Mouse (Mus musculus) cerebellum, adult 2 months (tissue): ENCODE data around the gene Plcb3. TPM values are rescaled to one million over a fixed set of nuclear protein-coding genes. Genes with fewer than 3 reads are reported as not detected.

Experiments
- DNase-seq, 2 experiments: peaks; one replicate each; pipeline ENCODE4 v3.0.0; 2021
- H3K27ac ChIP-seq: fragments of 200-500 bp; 2 replicates; pipeline ENCODE4 v1.5.1; 2012; ENCODE audit warnings: low read length, control low read depth, inconsistent platforms; ENCODE audit not compliant: insufficient read depth
- H3K27me3 ChIP-seq: fragments of 200-500 bp; 2 replicates; pipeline ENCODE4 v1.6.1; 2012; ENCODE audit warnings: inconsistent platforms, mild to moderate bottlenecking, low read length, moderate library complexity; ENCODE audit not compliant: control insufficient read depth, insufficient read depth
- H3K4me1 ChIP-seq: fragments of 200-500 bp; 2 replicates; pipeline ENCODE4 v1.6.1; 2011; ENCODE audit warnings: low read length; ENCODE audit not compliant: control insufficient read depth, insufficient read depth
- H3K4me3 ChIP-seq: fragments of 200-500 bp; replicated peaks from 2 replicates; pipeline ENCODE3; 2011; ENCODE audit warnings: mild to moderate bottlenecking, low read depth, low read length, control low read depth; ENCODE audit not compliant: insufficient read depth
- CTCF ChIP-seq: fragments of 200-500 bp; IDR thresholded peaks from 2 replicates; pipeline ENCODE4 v1.5.1; 2011; ENCODE audit warnings: low read depth, mild to moderate bottlenecking, control low read depth, low read length, moderate library complexity, borderline replicate concordance; ENCODE audit not compliant: insufficient read depth
- POLR2A ChIP-seq: fragments of 200-500 bp; IDR thresholded peaks from 2 replicates; pipeline ENCODE4 v1.6.1; 2011; ENCODE audit warnings: low read length, control low read depth, borderline replicate concordance; ENCODE audit not compliant: insufficient read depth
- WGBS: fragments of 180-500 bp; shearing (Covaris S2); methylation state at CpG from one replicate; pipeline ENCODE4 v1.1.7; 2018; 5-methylcytosine and 5-hydroxymethylcytosine counted together
- polyA plus RNA-seq: library from polyadenylated mRNA; depleted of rRNA; stranded (reverse); fragments of >200 nt; gene quantifications from 2 replicates; pipeline ENCODE4 v1.2.3, GENCODE M21; 2012

Plcb3 gene
- polyA plus RNA-seq, 1 experiment = 53.2 TPM

DNA sequence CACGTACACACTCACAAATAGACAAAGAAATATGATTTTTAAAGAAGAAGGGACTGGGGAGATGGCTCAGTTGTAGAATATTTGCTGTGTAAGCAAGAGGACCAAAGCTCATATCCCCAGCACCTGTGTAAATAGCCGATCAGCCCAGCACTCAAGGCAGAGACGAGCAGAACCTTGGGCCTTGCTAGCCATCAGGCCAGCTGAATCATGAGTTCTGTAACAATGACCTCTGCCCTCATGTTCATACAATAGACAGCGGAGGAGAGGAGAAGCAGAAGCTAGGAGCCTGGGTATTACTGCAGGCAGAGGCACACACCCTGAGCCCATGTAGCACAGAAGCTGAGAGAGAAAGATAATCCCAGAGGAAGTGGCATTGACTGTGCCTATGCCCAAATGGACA lies 36.2 kb upstream of the Plcb3 start:
- Histone ChIP-seq H3K4me1 (no peaks in the 10 kb centered on the region), H3K27ac (no peak overlapping the region), H3K27me3 (no peaks in the 10 kb centered on the region), H3K4me3 (no peak overlapping the region)
- 87% methylated on average over 4 of the region's 4 CpGs for WGBS
- no peak for DNase-seq
- TF ChIP-seq CTCF (no peak), POLR2A (no peak)

DNA sequence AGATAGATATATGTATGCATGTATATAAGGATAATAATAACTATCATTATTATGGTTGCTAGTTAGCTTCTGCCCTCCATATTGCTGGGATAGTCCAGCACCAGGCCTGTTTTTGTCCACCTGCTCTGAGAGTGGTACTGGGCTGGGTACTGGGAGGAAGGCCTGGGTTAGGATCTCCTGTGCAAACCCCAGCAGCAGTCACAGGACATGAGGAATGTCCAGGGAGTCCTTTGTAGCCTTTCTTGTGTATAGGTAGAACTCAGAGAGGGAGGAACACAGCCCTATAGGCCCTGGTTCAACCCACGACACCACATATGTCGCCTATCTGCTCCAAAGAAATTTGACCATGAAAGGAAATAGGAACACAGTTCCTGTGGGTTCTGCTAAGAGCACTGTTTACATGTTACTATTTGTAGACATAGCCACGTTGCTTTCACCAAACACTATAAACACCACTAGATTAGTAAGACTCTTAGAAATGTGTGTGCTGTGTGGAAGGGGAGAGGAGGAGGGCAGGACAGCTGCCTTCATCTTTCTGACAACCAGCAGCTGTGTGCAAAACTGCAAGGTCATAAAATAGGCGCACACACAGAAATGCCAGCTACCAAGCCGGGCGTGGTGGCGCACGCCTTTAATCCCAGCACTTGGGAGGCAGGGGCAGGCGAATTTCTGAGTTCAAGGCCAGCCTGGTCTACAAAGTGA lies 30.8 kb upstream of the Plcb3 start:
- H3K27ac ChIP-seq = no peak overlapping the region
- H3K4me3 ChIP-seq = no peak overlapping the region
- no peak for DNase-seq
- 87% methylated on average over 9 of the region's 9 CpGs for WGBS
- H3K4me1 ChIP-seq = no peaks in the 10 kb centered on the region
- no peaks in the 10 kb centered on the region for H3K27me3 ChIP-seq
- TF ChIP-seq POLR2A (no peak), CTCF (no peak)

DNA sequence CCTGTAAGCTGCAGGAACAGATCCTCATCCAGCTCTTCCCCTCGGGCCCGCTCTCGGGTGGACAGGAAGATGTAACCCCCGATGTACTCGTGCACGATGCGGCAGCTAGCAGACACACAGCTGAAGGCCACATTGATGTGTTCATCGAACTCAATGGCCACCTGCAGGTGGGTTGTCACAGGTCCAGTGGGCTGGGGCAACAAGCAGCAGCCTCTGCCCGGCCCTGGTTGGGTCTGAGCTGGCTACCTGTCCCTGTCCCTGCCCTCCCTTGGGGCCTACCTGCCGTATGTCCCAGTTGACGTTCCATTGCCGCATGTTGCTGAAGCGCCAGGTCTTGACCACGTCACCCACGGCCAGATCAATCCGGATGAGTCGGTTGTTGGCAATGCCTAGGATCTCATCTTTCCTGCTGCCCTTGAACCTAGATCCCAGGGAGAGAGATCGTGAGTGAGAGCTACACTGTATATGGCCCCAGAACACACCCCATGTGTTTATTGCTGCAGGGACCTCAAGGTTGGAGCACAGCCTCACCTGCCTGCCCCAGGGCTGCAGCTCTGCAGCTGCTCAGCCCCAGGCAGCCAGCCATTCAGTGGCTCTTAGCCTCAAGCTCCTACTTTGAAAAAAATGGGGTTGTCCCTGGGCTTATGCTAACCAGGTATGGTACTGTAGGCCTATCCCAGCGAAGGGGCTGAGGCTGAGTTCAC lies 23.2 kb upstream of the Plcb3 start:
- no peak for TF ChIP-seq POLR2A
- TF ChIP-seq CTCF = no peak
- peaks cover 7% of the 10 kb centered on the region; the same call in 1 of the 2 replicates for H3K4me1 ChIP-seq
- DNase-seq = peak in 1 of 2 experiments; percentile 12
- H3K4me3 ChIP-seq = no peak overlapping the region
- H3K27ac ChIP-seq = no peak overlapping the region
- WGBS = 90% methylated on average over 19 of the region's 19 CpGs
- no peaks in the 10 kb centered on the region for H3K27me3 ChIP-seq

DNA sequence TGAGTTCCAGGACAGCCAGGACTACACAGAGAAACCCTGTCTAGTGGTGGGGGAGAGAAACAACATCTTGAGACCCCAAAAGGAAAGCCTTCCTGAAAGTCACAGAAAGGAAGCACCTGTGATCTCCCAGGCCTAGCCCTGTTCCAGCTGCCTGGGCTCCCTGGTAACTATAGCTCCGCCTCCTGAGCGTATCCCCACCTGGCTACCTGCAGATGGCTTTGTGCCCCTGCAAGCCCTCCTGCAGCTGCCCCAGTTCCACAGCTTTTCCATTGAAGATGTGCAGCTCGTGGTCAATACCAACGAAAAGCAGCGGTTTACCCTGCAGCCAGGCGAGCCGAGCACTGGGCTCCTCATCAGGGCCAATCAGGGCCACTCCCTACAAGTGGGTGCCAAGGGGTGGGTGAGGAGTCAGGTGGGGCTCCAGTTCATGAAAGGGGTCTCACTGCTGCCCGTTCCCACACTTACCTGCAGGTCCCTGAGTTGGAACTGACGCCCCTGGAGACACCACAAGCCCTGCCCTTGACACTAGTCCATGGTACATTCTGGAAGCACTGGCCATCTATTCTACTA lies 21.5 kb upstream of the Plcb3 start:
- no peaks in the 10 kb centered on the region for H3K27me3 ChIP-seq
- DNase-seq = no peak
- no peak overlapping the region for H3K4me3 ChIP-seq
- H3K4me1 ChIP-seq = peaks cover 12% of the 10 kb centered on the region
- no peak for TF ChIP-seq CTCF
- no peak overlapping the region for H3K27ac ChIP-seq
- WGBS = 91% methylated on average over 9 of the region's 9 CpGs

DNA sequence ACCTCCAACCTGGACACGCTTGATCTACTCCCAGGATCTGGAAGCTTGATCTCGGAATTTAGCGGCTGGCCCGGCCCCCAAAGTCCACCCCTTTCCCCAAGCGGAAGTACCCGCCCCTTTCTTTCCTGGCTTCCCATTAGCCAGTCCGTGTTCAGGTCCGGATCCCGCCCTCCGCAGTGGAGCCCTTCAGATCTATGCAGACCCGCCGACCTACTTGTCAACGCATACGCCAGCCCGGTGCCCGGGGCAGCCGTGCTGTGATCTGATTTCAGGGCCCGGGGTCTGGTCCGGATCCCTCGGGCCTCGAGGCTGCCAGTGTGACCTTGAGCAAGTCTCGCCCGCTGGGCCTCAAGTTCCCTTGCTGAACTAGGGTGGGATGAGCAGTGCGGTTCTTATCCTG lies 19.7 kb upstream of the Plcb3 start, which contains the start of the genes Nudt22 and Trpt1:
Nudt22 (minus strand) TSS at position 112 of the 400 bp plus-strand sequence.
Trpt1 (plus strand) TSS at position 126 of the 400 bp plus-strand sequence.
- TF ChIP-seq POLR2A (peak; percentile 87), CTCF (no peak)
- DNase-seq = peak; percentile 89 to 92
- H3K4me1 ChIP-seq = peaks cover 12% of the 10 kb centered on the region
- H3K27ac ChIP-seq = peak within 1 kb of the TSS; percentile 41
- 1% methylated on average over 24 of the region's 24 CpGs for WGBS
- peak within 1 kb of the TSS; percentile 72 for H3K4me3 ChIP-seq
- no peaks in the 10 kb centered on the region for H3K27me3 ChIP-seq

DNA sequence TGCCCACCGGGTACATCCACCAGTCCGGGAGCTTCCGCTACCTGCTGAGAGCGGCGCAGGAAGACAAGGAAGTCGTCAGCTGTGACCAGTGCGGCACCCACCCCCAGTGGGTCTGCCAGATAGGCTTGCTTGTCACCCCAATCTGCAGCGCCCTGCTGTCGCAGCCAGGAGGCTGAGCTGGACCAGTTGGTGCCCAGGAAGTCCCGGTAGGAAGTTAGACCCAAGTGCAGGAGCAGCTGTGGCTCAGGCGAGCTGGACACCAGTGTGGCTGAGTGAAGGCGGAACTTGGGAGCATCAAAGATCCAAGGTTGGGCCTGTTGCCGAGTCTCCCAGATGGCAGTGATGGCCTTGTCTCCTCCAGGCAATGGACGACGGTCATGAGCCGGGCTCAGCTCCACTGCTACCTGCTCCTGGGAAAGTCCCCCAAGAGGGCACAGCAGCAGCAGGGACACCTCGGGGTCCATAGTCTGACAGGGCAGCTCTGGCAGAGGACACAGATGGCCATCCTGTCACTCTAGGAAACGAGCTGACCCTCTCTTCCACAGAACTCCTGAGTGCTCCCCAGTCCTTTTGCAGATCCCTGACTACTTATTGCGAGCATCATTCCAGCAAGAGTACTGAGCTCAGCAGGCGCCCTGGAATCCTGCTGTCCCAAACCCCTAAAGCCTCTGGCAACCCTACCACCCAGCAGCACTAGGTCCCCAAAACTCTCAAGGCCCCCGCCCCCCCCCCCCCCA lies 19.2 kb upstream of the Plcb3 start:
- Histone ChIP-seq H3K4me1 (peaks cover 12% of the 10 kb centered on the region), H3K27me3 (no peaks in the 10 kb centered on the region), H3K4me3 (peak overlapping the region; percentile 72), H3K27ac (peak overlapping the region; percentile 41)
- 13% methylated on average over 21 of the region's 21 CpGs for WGBS
- peak; percentile 68 for DNase-seq
- TF ChIP-seq CTCF (no peak), POLR2A (no peak)

DNA sequence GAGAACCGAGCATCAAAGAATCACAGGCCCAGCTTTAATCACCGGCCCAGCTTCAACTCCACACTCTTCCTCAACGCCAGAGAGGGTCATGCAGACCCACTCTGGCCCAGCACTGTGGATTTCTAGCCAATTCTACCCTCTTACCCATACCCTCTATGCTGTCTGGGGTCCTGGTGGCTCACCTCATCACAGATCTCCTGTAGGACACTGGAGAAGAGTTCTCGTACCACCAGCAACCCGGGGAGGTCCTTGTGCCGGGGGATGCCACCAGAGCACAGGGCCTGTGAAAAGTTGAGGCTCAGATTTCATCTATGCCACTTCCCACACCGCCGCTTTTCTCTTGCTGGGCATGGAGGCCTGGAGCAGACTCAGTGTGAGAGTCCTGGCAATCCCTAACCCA lies 18.2 kb upstream of the Plcb3 start:
- no peak for TF ChIP-seq POLR2A
- Histone ChIP-seq H3K27me3 (no peaks in the 10 kb centered on the region), H3K4me3 (peak overlapping the region; percentile 72), H3K4me1 (peaks cover 12% of the 10 kb centered on the region), H3K27ac (no peak overlapping the region)
- WGBS = 79% methylated on average over 8 of the region's 8 CpGs
- DNase-seq = no peak
